Mouse (Mus musculus): Measurements from ENCODE around the gene Syn3. TPM values are rescaled to one million over a fixed set of nuclear protein-coding genes. Genes with fewer than 3 reads are reported as not detected.

Syn3 gene
- polyA plus RNA-seq, 1 experiment from 2014 or later: 7.1 TPM

DNA sequence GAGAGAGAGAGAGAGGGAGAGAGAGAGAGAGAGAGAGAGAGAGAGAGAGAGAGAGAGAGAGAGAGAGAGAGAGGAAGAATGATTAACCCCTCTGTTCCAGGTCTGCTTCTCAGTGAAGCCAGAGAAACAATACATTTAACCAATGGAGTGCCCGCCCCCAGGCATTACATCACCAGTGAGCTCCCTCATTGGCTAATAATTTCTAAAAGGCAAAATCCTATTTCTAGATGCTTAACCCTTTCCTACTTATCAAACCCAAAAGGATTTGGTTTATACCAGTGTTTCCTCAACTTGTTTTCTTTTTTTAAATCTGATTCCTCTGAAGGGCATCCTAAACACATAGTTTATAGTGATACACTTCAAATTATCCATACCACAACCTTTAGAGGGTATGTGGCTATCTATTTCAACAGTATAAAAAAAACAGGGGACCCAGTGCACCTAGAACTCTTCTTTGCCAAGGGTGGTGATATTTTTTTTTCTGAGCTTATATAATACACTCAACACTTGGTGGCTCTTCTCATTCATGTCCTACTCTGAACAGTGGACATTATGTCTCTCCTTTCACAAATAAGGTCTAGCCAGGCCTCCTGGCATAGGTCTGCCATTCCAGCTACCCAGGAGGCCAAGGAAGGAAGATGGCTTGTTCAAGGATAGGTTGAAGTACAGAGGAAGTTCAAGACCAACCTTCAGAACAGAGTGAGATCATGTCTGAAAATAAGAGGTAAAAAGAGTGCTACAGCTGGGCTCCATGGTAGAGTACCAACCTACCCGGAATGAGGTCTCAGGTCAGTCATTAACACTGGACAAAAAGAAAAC, 6.4 kb downstream of the Syn3 start:
- WGBS: 46% methylated on average over 2 of the region's 2 CpGs
- DNase-seq (ENCODE audit: low spot score) (peak; percentile 68), ATAC-seq (replicated peaks; ENCODE audit: low FRiP score) (peak; percentile 89)
- peaks cover 5% of the 10 kb centered on the region; the same call in 1 of the 2 replicates for H3K4me1 ChIP-seq (replicated peaks; ENCODE audit: control insufficient read depth, insufficient read depth, low read length)
- no peaks in the 10 kb centered on the region for H3K27me3 ChIP-seq (ENCODE audit: control insufficient read depth, insufficient read depth, low read length)
- peak overlapping the region; percentile 61 for H3K9ac ChIP-seq (ENCODE audit: low read length)
- H3K4me2 ChIP-seq (ENCODE audit: low read depth, low read length, severe bottlenecking): peak overlapping the region; percentile 54; the same call in 1 of the 2 replicates
- no peaks in the 10 kb centered on the region for H3K36me3 ChIP-seq (ENCODE audit: control insufficient read depth, insufficient read depth, low read length)
- no peak overlapping the region for H3K27ac ChIP-seq (ENCODE audit: low read depth, low read length)
- H3K4me3 ChIP-seq (ENCODE audit: low read depth, low read length): peak overlapping the region; percentile 31
- H3K9me3 ChIP-seq (ENCODE audit: control insufficient read depth, low read length): no peaks in the 10 kb centered on the region

DNA sequence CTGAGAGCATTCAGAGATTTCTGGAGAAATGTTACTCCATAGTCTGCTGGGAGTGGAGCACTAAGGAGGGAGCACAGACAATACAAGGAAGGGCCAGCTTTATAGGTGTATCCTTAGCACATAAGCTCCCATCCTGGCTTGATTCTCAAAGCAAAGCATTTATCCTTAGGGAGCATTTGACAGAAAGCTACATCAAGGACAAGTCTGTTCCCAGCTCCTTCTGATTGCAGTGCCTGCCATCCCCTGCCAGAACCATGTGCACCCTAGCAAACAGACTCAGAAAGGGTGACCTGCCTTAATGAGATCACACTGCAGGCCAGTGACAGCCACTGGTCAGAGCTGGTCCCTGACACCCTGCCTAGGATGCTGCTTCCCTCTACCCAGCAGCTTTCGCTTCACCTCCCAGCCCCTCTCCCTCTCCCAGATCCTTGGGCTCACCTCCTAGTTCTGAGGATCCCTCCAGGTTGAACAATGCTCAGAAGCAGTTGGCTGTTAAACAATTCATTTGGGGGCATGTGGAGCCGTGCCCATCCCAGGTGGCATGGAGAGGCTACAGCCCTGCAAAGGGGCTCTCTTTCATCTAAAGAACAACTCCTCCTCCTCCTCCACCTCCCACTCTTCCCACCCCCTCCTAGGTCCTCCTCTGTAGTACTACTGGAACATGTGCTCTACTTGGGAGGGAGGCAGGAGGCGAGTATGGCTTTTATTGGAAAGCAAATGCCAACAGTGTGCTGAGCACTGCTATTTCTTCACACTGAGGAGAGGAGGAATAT, 7.2 kb downstream of the Syn3 start:
- Histone ChIP-seq H3K9me3 (ENCODE audit: control insufficient read depth, low read length) (no peaks in the 10 kb centered on the region), H3K27me3 (ENCODE audit: control insufficient read depth, insufficient read depth, low read length) (no peaks in the 10 kb centered on the region), H3K4me1 (replicated peaks; ENCODE audit: control insufficient read depth, insufficient read depth, low read length) (peaks cover 5% of the 10 kb centered on the region; the same call in 1 of the 2 replicates), H3K27ac (ENCODE audit: low read depth, low read length) (0 out of 2 replicates have a peak overlapping the region, but pooled peaks have one; percentile 41), H3K36me3 (ENCODE audit: control insufficient read depth, insufficient read depth, low read length) (no peaks in the 10 kb centered on the region), H3K9ac (ENCODE audit: low read length) (peak overlapping the region; percentile 61), H3K4me3 (ENCODE audit: low read depth, low read length) (peak overlapping the region; percentile 31), H3K4me2 (ENCODE audit: low read depth, low read length, severe bottlenecking) (peak overlapping the region; percentile 54)
- 10% methylated on average over 3 of the region's 3 CpGs for WGBS
- ATAC-seq (replicated peaks; ENCODE audit: low FRiP score): peak; percentile 86
- DNase-seq (ENCODE audit: low spot score): no peak

DNA sequence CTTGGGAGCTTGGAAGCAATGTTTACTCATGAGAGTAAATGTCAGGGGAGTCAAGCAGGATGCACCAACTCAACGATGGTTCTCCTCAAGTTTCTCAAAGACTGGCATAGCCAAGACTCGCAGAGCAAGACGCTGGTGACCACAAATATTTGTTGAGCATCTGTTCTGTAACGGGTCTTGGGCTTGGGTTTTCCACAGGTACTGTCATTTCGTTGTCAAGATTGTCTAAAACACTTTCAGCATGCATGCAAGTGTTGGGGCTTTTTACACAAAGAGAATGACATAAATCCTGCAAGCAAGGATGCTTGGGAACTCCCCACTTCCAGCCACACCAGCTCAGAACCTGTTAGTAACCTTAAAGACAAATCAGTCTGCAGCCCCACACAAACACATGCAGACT, 10.2 kb downstream of the Syn3 start:
- H3K4me1 ChIP-seq (replicated peaks; ENCODE audit: control insufficient read depth, insufficient read depth, low read length): peaks cover 5% of the 10 kb centered on the region; the same call in 1 of the 2 replicates
- H3K9ac ChIP-seq (ENCODE audit: low read length): no peak overlapping the region
- H3K27me3 ChIP-seq (ENCODE audit: control insufficient read depth, insufficient read depth, low read length): no peaks in the 10 kb centered on the region
- DNase-seq (ENCODE audit: low spot score) (no peak), ATAC-seq (replicated peaks; ENCODE audit: low FRiP score) (no peak)
- H3K36me3 ChIP-seq (ENCODE audit: control insufficient read depth, insufficient read depth, low read length): no peaks in the 10 kb centered on the region
- no peak overlapping the region for H3K4me3 ChIP-seq (ENCODE audit: low read depth, low read length)
- H3K4me2 ChIP-seq (ENCODE audit: low read depth, low read length, severe bottlenecking): no peak overlapping the region
- 86% methylated on average over 5 of the region's 5 CpGs for WGBS
- H3K9me3 ChIP-seq (ENCODE audit: control insufficient read depth, low read length): no peaks in the 10 kb centered on the region
- no peak overlapping the region for H3K27ac ChIP-seq (ENCODE audit: low read depth, low read length)

DNA sequence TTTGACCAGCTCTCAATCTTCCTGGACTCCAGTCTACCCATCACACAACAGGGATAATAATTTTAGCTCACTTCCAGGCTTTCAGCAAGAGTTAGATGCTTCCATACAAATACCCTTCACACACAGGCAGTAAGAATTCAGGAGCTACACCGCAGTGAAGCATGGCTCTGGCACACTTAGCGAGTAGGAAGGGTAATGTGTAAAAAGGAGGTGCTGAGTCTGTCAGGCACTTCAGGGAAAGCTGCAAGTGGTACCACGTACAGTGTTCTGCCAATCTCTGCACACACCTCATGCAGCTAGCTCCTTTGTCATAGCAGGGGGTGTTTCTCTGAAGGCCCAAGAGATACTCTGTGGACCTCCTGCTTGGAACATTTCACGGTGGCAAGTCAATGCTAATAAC, 12.7 kb downstream of the Syn3 start:
- no peak for ATAC-seq (replicated peaks; ENCODE audit: low FRiP score)
- 55% methylated on average over 4 of the region's 4 CpGs for WGBS

DNA sequence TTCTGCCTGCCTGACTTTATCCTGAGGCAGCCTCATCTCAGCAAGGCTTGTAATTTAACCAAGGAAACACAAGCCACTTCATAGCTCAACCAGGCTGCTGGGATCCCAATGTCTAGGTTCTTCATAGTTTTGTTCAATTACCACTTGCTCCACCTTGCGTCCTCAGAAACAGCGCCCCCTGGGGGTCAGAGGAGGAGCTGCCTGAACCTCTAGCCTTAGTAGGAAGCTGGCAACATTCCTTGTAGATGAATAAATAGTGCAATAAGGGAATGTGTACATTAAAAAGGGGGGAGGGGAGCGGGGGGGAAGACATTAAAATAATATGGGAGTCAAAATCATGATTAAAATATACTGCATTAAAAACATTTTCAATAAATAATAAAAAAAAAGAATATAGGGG, 14.7 kb downstream of the Syn3 start:
- Histone ChIP-seq H3K36me3 (ENCODE audit: control insufficient read depth, insufficient read depth, low read length) (no peaks in the 10 kb centered on the region), H3K9me3 (ENCODE audit: control insufficient read depth, low read length) (no peaks in the 10 kb centered on the region), H3K4me2 (ENCODE audit: low read depth, low read length, severe bottlenecking) (no peak overlapping the region), H3K9ac (ENCODE audit: low read length) (no peak overlapping the region), H3K27ac (ENCODE audit: low read depth, low read length) (no peak overlapping the region), H3K4me3 (ENCODE audit: low read depth, low read length) (no peak overlapping the region), H3K27me3 (ENCODE audit: control insufficient read depth, insufficient read depth, low read length) (no peaks in the 10 kb centered on the region), H3K4me1 (replicated peaks; ENCODE audit: control insufficient read depth, insufficient read depth, low read length) (no peaks in the 10 kb centered on the region)
- WGBS: 19% methylated on average over 3 of the region's 3 CpGs
- ATAC-seq (replicated peaks; ENCODE audit: low FRiP score): no peak
- no peak for DNase-seq (ENCODE audit: low spot score)

More for the DNA sequence above, 12.7 kb downstream of the Syn3 start:
- Histone ChIP-seq H3K4me3 (ENCODE audit: low read depth, low read length) (no peak overlapping the region), H3K27ac (ENCODE audit: low read depth, low read length) (no peak overlapping the region), H3K9me3 (ENCODE audit: control insufficient read depth, low read length) (no peaks in the 10 kb centered on the region), H3K4me1 (replicated peaks; ENCODE audit: control insufficient read depth, insufficient read depth, low read length) (no peaks in the 10 kb centered on the region), H3K9ac (ENCODE audit: low read length) (no peak overlapping the region), H3K4me2 (ENCODE audit: low read depth, low read length, severe bottlenecking) (no peak overlapping the region), H3K27me3 (ENCODE audit: control insufficient read depth, insufficient read depth, low read length) (no peaks in the 10 kb centered on the region), H3K36me3 (ENCODE audit: control insufficient read depth, insufficient read depth, low read length) (no peaks in the 10 kb centered on the region)
- DNase-seq (ENCODE audit: low spot score): no peak

DNA sequence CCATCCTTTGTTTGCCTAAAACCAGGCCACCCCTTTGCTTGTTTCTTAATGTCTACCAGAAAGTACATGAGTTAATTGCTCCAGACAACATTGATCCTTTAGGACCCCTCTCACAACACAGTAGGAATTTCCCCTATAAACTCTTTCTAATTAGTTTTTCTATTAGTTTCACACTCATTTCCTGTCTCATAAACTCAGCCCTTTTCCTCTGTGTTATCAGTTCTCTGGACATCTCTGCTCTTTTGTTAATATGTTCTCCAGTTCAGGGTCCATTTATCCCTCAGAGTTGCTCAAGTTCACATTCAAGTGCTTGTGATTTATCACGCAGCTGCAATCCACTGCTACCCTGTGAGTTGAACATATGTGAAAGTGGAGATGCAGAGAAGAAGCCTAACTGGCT, 16.2 kb downstream of the Syn3 start:
- DNase-seq (ENCODE audit: low spot score) (no peak), ATAC-seq (replicated peaks; ENCODE audit: low FRiP score) (no peak)
- H3K9me3 ChIP-seq (ENCODE audit: control insufficient read depth, low read length): no peaks in the 10 kb centered on the region
- no peaks in the 10 kb centered on the region for H3K27me3 ChIP-seq (ENCODE audit: control insufficient read depth, insufficient read depth, low read length)
- WGBS: 86% methylated on average over 1 of the region's 1 CpGs
- no peaks in the 10 kb centered on the region for H3K4me1 ChIP-seq (replicated peaks; ENCODE audit: control insufficient read depth, insufficient read depth, low read length)
- H3K4me3 ChIP-seq (ENCODE audit: low read depth, low read length): no peak overlapping the region
- no peak overlapping the region for H3K27ac ChIP-seq (ENCODE audit: low read depth, low read length)
- no peak overlapping the region for H3K4me2 ChIP-seq (ENCODE audit: low read depth, low read length, severe bottlenecking)
- H3K9ac ChIP-seq (ENCODE audit: low read length): no peak overlapping the region
- no peaks in the 10 kb centered on the region for H3K36me3 ChIP-seq (ENCODE audit: control insufficient read depth, insufficient read depth, low read length)

DNA sequence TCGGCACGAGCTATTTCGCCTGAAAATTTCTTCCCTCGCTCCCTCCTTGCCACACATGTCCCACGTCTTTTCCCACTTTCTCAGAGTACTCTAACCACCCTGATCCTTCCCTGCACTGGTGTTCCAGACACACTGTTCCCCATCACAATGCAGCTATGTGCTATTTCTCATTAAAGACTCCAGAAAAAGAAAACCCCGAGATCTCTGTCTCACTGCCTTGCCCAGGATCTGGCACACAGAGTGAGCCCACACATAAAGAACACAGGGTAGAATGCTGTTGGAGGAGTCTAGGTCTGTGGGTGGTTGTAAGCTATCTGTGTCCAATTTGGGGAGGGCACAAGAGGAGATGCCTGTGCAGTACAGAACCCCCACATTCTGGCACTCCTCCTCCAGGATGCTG, 18.0 kb downstream of the Syn3 start:
- Histone ChIP-seq H3K36me3 (ENCODE audit: control insufficient read depth, insufficient read depth, low read length) (no peaks in the 10 kb centered on the region), H3K4me1 (replicated peaks; ENCODE audit: control insufficient read depth, insufficient read depth, low read length) (no peaks in the 10 kb centered on the region), H3K9ac (ENCODE audit: low read length) (no peak overlapping the region), H3K9me3 (ENCODE audit: control insufficient read depth, low read length) (no peaks in the 10 kb centered on the region), H3K27ac (ENCODE audit: low read depth, low read length) (no peak overlapping the region), H3K4me2 (ENCODE audit: low read depth, low read length, severe bottlenecking) (no peak overlapping the region), H3K4me3 (ENCODE audit: low read depth, low read length) (no peak overlapping the region), H3K27me3 (ENCODE audit: control insufficient read depth, insufficient read depth, low read length) (no peaks in the 10 kb centered on the region)
- ATAC-seq (replicated peaks; ENCODE audit: low FRiP score): no peak
- no peak for DNase-seq (ENCODE audit: low spot score)
- 92% methylated on average over 6 of the region's 6 CpGs for WGBS

DNA sequence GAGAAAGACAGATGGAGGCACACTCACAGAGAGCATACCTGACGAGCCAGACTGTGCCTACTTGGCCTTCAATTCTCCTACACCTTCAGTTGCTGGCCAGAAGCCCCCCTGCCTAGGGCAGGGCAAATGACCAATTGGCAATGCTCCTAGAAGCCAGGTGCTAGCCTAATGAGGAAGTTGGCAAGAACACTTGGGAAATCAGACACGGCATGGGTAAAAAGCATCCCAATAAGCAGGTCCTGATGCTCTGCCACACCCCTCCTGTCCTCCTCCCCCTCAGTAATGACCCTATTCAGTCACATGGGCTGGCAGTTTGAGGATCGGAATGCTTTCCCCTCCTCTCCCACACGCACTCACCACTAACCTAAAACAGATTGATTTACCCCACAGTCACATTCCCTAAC, 19.0 kb downstream of the Syn3 start:
- no peak overlapping the region for H3K9ac ChIP-seq (ENCODE audit: low read length)

More for the DNA sequence above, 19.0 kb downstream of the Syn3 start:
- 72% methylated on average over 4 of the region's 4 CpGs for WGBS
- ATAC-seq (replicated peaks; ENCODE audit: low FRiP score): no peak
- Histone ChIP-seq H3K4me2 (ENCODE audit: low read depth, low read length, severe bottlenecking) (no peak overlapping the region), H3K27me3 (ENCODE audit: control insufficient read depth, insufficient read depth, low read length) (no peaks in the 10 kb centered on the region), H3K4me1 (replicated peaks; ENCODE audit: control insufficient read depth, insufficient read depth, low read length) (no peaks in the 10 kb centered on the region), H3K9me3 (ENCODE audit: control insufficient read depth, low read length) (no peaks in the 10 kb centered on the region), H3K36me3 (ENCODE audit: control insufficient read depth, insufficient read depth, low read length) (no peaks in the 10 kb centered on the region), H3K4me3 (ENCODE audit: low read depth, low read length) (no peak overlapping the region), H3K27ac (ENCODE audit: low read depth, low read length) (no peak overlapping the region)
- no peak for DNase-seq (ENCODE audit: low spot score)
